Mouse (Mus musculus): ENCODE data around the gene Vmn2r10. TPM values are rescaled to one million over a fixed set of nuclear protein-coding genes. Genes with fewer than 3 reads are reported as not detected.
"Not testable (repeated sequence)": the region's sequence is repeated elsewhere in the genome, so short reads cannot be mapped to it uniquely, and the experiment has no call there.

Vmn2r10 gene
- not detected in 2 replicates for polyA plus RNA-seq (2014; fragmentation: Nextera tagmentation; extraction: Ambion mirVana)

- not testable (repeated sequence) for H3K27ac ChIP-seq (ENCODE audit: low read depth, low read length); H3K9ac ChIP-seq (ENCODE audit: low read length); H3K9me3 ChIP-seq (ENCODE audit: control insufficient read depth, low read length); H3K4me1 ChIP-seq (ENCODE audit: control insufficient read depth, insufficient read depth, low read length); H3K36me3 ChIP-seq (ENCODE audit: control insufficient read depth, insufficient read depth, low read length); H3K27me3 ChIP-seq (ENCODE audit: control insufficient read depth, insufficient read depth, low read length); DNase-seq (ENCODE audit: low spot score); ATAC-seq (ENCODE audit: insufficient read depth, low FRiP score, low TSS enrichment); H3K4me2 ChIP-seq (ENCODE audit: low read depth); H3K4me3 ChIP-seq (ENCODE audit: low read depth, low read length)
These were observed at the start of gene Vmn2r10 for GRCm38 (mm10) chr5:109006427-109006826. TSS of gene Vmn2r10 (minus strand) at chr5:109006527.

DNA sequence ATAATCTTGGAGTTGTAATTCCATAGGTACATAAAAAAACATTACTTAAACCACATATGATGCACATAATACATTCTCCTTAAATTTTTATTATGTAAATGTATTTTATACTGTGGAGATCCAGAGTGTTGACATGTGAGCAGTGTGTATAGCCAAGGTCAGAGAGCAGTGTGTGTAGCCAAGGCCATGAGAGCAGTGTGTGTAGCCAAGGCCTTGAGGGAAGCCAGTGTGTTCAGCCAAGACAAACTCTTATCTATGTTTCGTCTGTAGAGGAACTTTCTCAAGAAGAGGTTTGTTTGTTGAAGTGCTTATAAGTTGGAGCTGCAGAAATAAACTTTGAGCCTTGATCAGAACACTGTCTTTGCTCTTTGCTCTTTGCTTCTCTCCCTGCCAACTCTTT lies 49.0 kb upstream of the Vmn2r10 start:
- H3K36me3 ChIP-seq (ENCODE audit: control insufficient read depth, insufficient read depth, low read length): no peaks in the 10 kb centered on the region
- H3K27me3 ChIP-seq (ENCODE audit: control insufficient read depth, insufficient read depth, low read length): no peaks in the 10 kb centered on the region
- ATAC-seq (ENCODE audit: insufficient read depth, low FRiP score, low TSS enrichment) (no peak), DNase-seq (ENCODE audit: low spot score) (no peak)
- H3K9ac ChIP-seq (ENCODE audit: low read length): no peak overlapping the region
- H3K4me2 ChIP-seq (ENCODE audit: low read depth): no peak overlapping the region
- WGBS: 91% methylated on average over 1 of the region's 1 CpGs
- no peak overlapping the region for H3K4me3 ChIP-seq (ENCODE audit: low read depth, low read length)
- H3K27ac ChIP-seq (ENCODE audit: low read depth, low read length): no peak overlapping the region
- H3K9me3 ChIP-seq (ENCODE audit: control insufficient read depth, low read length): no peaks in the 10 kb centered on the region
- H3K4me1 ChIP-seq (ENCODE audit: control insufficient read depth, insufficient read depth, low read length): no peaks in the 10 kb centered on the region

GRCm38 (mm10) chr5:109032591-109032990 lies 26.3 kb upstream of the Vmn2r10 start:
- Histone ChIP-seq H3K9me3 (ENCODE audit: control insufficient read depth, low read length) (no peaks in the 10 kb centered on the region), H3K4me1 (ENCODE audit: control insufficient read depth, insufficient read depth, low read length) (no peaks in the 10 kb centered on the region), H3K4me2 (ENCODE audit: low read depth) (no peak overlapping the region), H3K9ac (ENCODE audit: low read length) (no peak overlapping the region), H3K4me3 (ENCODE audit: low read depth, low read length) (no peak overlapping the region), H3K27ac (ENCODE audit: low read depth, low read length) (no peak overlapping the region), H3K36me3 (ENCODE audit: control insufficient read depth, insufficient read depth, low read length) (no peaks in the 10 kb centered on the region), H3K27me3 (ENCODE audit: control insufficient read depth, insufficient read depth, low read length) (no peaks in the 10 kb centered on the region)
- DNase-seq (ENCODE audit: low spot score) (no peak), ATAC-seq (ENCODE audit: insufficient read depth, low FRiP score, low TSS enrichment) (no peak)

- H3K9me3 ChIP-seq (ENCODE audit: control insufficient read depth, low read length): peaks cover 3% of the 10 kb centered on the region; the same call in 1 of the 2 replicates
- H3K9ac ChIP-seq (ENCODE audit: low read length): no peak overlapping the region
- H3K4me3 ChIP-seq (ENCODE audit: low read depth, low read length): no peak overlapping the region
- no peak overlapping the region for H3K4me2 ChIP-seq (ENCODE audit: low read depth)
- H3K36me3 ChIP-seq (ENCODE audit: control insufficient read depth, insufficient read depth, low read length): no peaks in the 10 kb centered on the region
- no peak for DNase-seq (ENCODE audit: low spot score)
- H3K27me3 ChIP-seq (ENCODE audit: control insufficient read depth, insufficient read depth, low read length): no peaks in the 10 kb centered on the region
- WGBS: 66% methylated on average over 3 of the region's 3 CpGs
- no peaks in the 10 kb centered on the region for H3K4me1 ChIP-seq (ENCODE audit: control insufficient read depth, insufficient read depth, low read length)
- ATAC-seq (ENCODE audit: insufficient read depth, low FRiP score, low TSS enrichment): no peak
- no peak overlapping the region for H3K27ac ChIP-seq (ENCODE audit: low read depth, low read length)
These were observed 17.4 kb downstream of the Vmn2r10 start for GRCm38 (mm10) chr5:108988924-108989323.

Other genes with a start within 250 kb of the Vmn2r10 start
- gene Rnf212, start 231.5 kb downstream of the Vmn2r10 start, polyA plus RNA-seq (2014; fragmentation: Nextera tagmentation; extraction: Ambion mirVana): 0.95 and 0.97 TPM in 2 replicates
- not detected in 2 replicates for gene Tmed11, start 211.2 kb downstream of the Vmn2r10 start, polyA plus RNA-seq (2014; fragmentation: Nextera tagmentation; extraction: Ambion mirVana)
- not detected in 2 replicates for gene Vmn2r8, start 197.7 kb downstream of the Vmn2r10 start, polyA plus RNA-seq (2014; fragmentation: Nextera tagmentation; extraction: Ambion mirVana)
- not detected in 2 replicates for gene Vmn2r9, start 153.9 kb downstream of the Vmn2r10 start, polyA plus RNA-seq (2014; fragmentation: Nextera tagmentation; extraction: Ambion mirVana)
- not detected in 2 replicates for gene Vmn2r11, start 53.0 kb upstream of the Vmn2r10 start, polyA plus RNA-seq (2014; fragmentation: Nextera tagmentation; extraction: Ambion mirVana)
- gene Vmn2r12, start 91.4 kb upstream of the Vmn2r10 start, polyA plus RNA-seq (2014; fragmentation: Nextera tagmentation; extraction: Ambion mirVana): not detected in 2 replicates
- not detected in 2 replicates for gene Vmn2r13, start 185.7 kb upstream of the Vmn2r10 start, polyA plus RNA-seq (2014; fragmentation: Nextera tagmentation; extraction: Ambion mirVana)
- not detected in 2 replicates for gene Vmn2r14, start 218.2 kb upstream of the Vmn2r10 start, polyA plus RNA-seq (2014; fragmentation: Nextera tagmentation; extraction: Ambion mirVana)

All from neural tube, embryonic 11.5 days (tissue).